Mouse (Mus musculus): ENCODE data around the gene Trim45. TPM values are rescaled to one million over a fixed set of nuclear protein-coding genes. Genes with fewer than 3 reads are reported as not detected.

Trim45 gene
- total RNA-seq, 4 experiments from 2014 or later: 8.8 to 10.3 (median 9.6) TPM

DNA sequence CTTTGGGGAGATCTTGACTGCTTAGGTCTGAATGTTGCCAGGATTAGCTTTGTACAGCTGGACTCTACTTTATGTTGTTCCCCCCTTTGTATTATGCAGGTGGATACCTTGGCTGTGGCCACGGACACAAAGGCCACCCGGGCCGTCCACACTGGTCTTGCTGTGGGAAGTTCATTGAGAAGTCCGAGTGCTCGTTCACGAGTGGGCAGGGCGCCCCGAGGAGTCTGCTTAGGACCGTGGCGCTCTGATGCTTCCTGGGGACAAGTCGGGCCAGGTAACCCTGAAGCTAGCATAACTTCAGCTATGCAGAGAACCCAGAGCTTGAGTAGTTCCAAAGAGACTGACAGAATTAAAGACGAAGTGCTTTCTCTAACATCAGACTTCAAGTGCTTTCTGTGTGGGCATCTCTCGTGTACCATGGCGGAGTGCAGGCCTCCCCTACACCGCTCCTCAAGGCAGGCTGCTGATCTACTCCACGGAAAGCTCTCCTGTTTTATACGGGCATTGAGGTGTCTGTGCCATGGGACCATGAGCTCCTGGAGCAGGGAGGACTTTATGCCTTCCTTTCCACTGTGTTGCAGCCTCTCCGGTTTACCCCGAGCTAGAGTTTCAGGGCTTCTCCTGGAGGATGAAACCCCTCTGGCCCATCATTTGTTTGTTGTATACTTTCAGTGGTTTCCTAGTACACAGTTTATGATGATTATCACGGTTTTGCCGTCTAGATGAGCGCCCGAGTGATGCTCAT is 9.5 kb downstream of the Trim45 start:
- no peak for DNase-seq (ENCODE audit: low spot score in 2 of 2)

DNA sequence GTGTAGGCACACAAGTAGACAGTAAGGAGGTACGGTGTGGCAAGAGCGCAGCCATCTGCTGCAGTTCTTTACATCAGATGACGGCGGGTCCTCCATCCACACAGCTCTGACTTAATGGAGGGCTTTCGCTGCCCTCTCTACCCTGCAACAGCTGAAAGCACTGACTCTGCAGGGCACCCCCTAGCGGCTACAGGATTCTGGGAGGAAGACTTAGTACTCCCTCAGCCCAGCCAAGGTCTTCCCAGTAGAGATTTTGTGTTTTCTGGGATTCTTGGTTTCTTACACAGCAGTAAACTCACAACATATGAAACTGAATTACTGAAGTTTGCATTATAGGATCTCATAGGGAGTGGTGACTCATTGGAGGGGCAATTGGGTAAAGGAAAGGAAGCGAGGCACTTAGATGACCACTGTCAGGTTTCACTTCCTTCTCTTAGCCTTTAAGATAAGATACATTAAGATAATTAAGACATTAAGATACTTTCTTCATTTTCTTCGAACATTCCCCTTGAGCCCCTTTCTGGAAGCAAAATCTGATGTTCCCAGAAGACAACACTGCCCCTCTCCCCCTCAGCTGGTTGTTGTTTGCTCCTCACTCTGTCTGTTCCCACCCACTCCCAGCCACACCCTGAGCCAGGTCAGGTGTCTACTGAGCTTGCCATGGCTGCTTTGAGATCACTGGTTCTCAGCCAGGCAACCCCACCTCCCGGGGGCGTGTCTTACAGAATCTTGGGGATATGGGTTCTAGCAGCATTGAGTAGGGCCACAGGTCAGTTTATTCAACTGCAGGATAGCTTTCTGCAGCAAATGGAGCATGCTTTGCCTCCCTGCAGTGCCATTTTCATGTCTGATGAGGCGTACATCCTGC is 10.3 kb downstream of the Trim45 start:
- no peak for DNase-seq (ENCODE audit: low spot score in 2 of 2)

DNA sequence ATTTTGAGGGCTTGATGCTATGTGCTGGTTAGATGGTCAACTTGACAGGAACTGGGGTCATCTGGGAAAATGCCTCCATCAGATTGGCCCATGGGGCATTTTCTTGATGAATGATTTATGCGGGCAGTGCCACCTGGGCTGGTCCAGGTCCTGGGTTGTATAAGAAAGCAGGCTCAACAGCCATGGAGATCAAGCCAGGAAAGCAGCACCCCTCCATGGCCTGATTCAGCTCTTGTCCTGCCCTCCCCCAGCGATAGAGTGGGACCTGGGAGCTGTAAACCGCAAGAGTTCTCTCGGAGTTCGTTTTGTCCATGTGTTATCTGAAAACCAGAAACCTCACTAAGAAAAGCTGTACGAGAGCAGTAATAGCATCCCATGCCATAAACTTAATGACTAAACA is 13.5 kb downstream of the Trim45 start:
- DNase-seq (ENCODE audit: low spot score in 2 of 2): no peak

DNA sequence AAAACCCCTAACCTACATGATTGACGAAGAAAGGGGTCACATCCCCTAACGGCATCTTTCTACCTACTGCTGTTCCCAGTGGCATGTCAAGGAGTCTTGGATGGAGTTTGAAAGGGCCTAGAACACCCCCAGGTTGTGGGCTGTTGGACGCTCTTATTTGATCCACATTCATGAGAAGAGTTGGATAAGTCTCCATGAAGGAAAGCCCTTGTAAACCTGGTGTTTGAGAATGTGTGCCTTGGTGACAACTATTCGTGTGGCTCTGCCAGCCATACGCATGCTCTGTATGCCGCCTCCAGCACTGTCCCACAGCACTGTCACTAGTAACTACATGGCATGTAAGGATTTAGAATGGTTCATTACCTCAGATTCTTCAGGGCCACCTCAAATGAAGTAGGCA is 14.2 kb downstream of the Trim45 start:
- DNase-seq (ENCODE audit: low spot score in 2 of 2): no peak

DNA sequence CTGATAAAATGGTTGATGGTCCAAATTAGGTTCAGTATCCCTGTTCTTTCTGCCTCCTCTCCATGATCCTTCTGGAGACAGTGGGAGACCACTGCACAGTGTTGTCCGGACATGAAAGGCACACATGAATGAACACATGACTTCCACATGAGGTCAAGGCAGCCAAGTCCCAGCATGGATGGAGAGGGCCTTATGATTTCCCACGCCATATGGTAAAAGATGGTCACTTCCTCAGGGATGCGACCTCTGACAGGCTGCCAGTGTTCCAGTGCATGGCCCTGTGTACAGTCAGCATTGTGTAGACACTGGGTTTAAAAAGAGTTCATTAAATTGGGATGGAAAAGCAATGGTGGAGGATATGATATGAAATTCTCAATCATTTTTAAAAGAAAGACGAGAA is 16.2 kb downstream of the Trim45 start:
- no peak for DNase-seq (ENCODE audit: low spot score in 2 of 2)

DNA sequence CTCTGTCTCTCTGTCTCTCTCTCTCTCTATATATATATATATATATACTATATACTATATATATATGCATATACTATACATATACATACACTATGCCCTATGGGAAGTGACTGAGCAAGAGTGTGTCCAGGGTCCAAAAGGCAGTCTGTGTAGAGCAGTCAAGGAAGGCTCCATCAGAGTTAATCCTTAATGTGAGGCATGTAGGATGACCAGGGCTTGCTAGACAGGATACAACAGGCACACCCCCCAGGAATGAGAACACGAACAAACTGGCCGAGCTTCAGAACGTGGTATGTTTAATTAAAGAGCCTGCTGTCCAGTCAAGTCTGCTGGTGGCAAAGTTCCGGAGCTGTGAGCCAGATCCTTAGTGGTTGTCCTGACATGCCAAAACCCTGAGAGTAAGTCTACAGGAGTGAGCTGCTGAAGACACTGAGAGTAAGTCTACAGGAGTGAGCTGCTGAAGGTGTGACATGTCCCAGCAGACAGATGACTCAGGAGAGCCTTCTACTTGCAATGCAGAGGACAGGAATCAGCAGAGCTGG is 18.6 kb downstream of the Trim45 start:
- DNase-seq (ENCODE audit: low spot score in 2 of 2): no peak

DNA sequence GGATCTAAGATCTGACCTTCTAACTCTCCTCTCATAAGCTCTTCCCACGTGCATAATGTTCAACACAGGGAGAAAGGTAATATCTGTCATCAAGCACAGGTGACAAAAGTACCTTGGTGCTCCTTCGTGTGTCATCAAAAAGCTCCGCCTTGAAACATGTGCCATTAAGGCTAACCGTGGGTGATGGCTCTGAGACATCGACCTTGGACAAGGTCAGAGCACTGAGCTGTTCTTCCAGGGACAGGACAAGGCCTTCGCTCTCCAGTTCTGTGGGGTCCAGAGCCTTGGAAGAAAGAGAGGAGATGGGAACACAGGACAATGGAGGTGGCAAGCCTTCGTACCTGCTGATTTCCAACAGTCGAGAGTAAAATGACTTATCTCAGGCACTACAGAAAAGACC is 25.3 kb downstream of the Trim45 start:
- no peak for DNase-seq (ENCODE audit: low spot score in 2 of 2)

DNA sequence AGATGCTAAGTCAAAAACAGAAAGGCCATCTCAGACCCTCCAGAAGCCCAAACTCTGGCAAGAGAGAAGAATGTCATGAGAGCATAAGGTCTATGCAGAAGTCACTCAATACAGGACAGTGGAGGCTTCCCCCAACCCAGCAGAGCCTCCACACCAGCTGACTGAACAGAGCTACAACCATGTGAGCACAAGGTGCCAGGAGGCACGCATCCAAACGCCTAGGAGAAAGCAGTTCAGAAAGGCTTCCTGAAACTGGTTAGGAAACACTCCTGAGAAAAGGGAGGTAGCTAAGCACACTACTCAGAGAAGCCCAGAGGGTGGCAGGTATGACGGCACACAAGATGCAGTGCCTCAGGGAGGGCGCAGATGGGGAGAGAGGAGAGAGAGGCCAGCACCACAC is 29.5 kb downstream of the Trim45 start:
- DNase-seq (ENCODE audit: low spot score in 2 of 2): no peak

DNA sequence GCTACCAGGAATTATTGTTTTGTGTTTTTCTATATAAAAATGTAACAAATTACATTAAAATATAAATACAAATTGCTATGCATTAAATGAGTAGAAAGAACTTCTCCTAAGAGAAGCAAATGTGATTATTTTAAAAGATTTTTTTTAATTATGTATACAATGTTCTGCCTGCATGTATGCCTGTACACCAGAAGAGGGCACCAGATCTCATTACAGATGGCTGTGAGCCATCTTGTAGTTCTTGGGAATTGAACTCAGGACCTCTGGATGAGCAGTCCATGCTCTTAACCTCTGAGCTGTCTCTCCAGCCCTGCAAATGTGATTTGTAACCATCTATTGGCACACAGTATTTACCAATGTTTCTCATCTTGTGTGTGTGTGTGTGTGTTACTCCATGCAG is 32.6 kb downstream of the Trim45 start:
- DNase-seq (ENCODE audit: low spot score in 2 of 2): no peak

DNA sequence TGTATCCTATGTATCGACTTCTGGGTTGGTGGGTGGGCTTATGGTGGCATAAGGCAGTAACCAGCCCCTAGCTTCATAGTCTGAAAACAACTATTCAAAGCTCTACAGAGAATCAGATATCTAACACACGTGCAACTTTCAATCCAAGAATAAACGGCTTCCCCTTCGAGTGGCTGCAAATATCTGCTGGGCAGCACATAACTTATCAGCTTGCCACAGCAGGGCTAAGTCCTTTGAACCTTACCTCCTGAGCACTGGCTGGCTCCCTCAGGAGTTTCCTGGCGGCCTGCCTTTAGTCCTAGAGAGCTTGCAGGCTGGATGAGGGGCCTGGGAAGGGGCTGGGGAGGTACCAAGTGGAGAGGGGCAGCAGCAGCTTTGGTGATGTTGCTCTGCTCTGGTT is 39.0 kb downstream of the Trim45 start:
- DNase-seq (ENCODE audit: low spot score in 2 of 2): no peak

DNA sequence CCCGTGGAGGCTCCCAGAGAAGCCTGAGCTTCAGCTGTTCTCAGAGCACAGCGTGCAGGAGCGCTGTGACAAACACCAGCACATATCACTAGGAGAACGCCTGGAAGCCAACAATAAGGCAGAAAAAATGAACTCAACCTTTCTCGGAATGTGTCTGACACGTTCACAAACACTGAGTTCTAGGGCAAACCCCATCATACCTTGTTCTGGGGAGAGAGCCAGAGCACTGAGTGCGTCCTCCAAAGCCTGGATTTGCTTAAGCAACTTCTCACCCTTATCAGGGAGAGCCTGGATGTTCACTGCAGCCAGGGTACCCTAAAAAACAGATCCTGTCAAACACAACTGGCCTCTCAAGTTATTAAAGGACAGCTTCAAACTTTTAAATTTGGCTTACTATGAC is 39.5 kb downstream of the Trim45 start:
- DNase-seq (ENCODE audit: low spot score in 2 of 2): no peak

DNA sequence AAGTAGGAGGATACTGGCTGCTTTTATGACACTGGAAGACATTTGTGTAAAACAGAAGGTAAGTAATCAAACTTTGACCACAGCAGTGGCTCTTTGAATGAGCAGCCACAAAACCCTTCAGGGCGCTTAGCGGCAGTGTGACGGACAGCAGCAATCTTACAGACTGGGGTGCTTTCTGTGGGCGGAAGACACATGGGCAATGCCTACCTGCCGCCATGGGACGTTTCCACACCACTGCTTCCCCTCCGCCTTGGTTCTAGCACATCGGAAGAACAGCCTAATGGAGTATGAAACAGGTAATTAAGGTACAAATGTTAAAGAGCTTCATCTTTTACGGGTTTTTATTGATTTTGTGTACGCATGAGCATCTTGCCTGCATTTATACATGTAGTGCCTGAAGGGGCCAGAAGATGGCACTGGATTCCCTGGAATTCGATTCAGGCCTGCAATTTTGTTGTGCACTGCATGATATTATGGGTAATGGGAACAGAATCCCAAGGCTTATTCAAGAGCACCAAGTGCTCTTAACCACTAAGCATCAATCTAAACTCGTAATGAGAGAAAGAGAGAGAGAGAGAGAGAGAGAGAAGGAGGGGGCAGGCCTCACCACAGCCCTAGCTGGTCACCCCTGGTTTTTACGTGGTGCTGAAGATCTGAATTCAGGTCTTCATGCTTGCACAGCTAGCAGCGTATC is 42.0 kb downstream of the Trim45 start:
- DNase-seq (ENCODE audit: low spot score in 2 of 2): peak; percentile 28 to 74

DNA sequence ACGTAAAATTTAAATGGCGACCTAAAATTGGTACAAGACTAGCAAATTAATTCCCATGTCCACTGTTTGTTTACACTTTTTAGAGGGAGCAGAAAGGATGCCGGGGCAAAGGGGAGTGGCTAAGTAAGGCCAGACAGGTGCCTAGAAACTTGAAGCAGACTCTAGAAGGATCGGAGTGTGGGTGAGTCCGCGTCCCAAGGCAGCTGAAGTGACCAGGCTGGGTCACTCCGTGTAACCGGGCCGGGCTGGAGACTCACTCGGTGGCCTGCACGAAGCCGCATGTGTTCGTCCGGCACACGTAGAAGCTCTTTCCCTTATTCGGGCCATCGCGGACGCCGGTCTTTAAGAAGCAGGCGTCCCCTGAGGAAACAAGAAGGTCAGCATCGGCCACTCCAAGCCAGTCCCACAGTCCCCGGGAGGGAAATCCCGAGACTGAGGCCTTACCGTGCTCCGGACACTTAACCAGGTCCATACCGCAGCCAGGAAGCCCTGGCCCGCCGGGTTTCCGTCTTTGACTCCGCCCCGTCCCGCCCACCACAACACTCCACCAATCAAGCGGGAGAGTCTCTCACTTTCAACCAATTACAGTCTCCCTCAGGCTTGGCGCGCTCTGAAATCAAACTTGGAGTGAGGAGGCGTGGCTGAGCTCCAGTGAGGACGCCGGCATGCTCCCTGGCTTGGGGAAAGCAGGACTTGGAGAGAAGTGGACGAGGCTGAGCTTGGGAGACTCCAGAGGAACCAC is 47.3 kb downstream of the Trim45 start, which contains the start of gene Ttf2:
TSS of gene Ttf2 (minus strand) at position 488 of the 742 bp plus-strand sequence.
- DNase-seq (ENCODE audit: low spot score in 2 of 2): peak; percentile 83 to 85

DNA sequence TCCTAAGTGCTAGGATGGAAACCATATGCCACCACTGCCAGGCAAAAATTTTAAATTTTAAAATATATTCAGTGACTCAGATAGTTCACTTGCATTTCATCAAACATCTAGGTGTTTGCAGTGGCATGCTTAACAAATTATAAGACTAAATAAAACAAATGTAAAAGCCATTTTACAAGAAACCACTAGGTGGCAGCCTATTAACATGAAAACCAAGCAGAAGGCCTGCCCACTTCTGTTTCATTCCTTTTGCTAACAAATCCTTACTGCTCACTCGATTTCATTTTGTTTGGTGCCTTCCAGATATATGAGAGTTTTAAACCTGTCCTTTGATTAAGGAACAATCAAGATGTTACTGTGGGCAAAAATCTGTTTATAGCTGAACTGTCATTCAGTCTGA is 51.9 kb downstream of the Trim45 start:
- no peak for DNase-seq (ENCODE audit: low spot score in 2 of 2)

DNA sequence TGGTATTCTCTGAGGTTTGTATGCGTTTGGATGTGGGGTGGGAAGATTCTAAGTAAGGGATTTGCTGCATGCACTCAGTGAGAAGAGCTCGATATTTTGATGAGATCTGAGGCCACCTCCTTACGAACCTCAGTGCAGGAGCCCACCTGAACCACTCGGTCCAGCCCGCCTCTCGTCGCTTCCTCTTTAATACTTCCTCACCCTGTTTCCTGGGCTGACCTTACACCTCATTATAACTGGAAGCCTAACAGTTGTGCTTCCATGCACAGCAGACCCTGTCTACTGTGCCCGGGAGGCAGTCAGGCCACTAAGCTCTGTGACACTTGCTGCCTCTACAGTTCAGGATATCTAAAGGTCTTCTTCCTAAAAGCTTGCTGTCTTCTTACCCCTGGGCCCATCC is 57.3 kb downstream of the Trim45 start:
- no peak for DNase-seq (ENCODE audit: low spot score in 2 of 2)

Other genes with a start within 250 kb of the Trim45 start
- 100 to 1,000 TPM; 112 to 121 (median 116) TPM for gene Man1a2, start 236.7 kb upstream of the Trim45 start, total RNA-seq (2022)
- not detected for gene Vtcn1, start 96.7 kb upstream of the Trim45 start, total RNA-seq (2022)
- gene Ttf2, start 47.5 kb downstream of the Trim45 start, total RNA-seq (2022): 1 to 10 TPM; 1.2 to 1.9 (median 1.7) TPM
- gene Cd101, start 107.4 kb downstream of the Trim45 start, total RNA-seq (2022): 1 to 10 TPM in 1 of 4 experiments, under 1 TPM in 3; 0.14 to 1.1 (median 0.64) TPM
- gene Ptgfrn, start 188.1 kb downstream of the Trim45 start, total RNA-seq (2022): 10 to 100 TPM; 10.8 to 14.7 (median 12.3) TPM

Data from layer of hippocampus, adult 8-10 months (tissue).